Comparison of ENCODE assay signal across 8 mouse cellular contexts in the genomic region with DNA sequence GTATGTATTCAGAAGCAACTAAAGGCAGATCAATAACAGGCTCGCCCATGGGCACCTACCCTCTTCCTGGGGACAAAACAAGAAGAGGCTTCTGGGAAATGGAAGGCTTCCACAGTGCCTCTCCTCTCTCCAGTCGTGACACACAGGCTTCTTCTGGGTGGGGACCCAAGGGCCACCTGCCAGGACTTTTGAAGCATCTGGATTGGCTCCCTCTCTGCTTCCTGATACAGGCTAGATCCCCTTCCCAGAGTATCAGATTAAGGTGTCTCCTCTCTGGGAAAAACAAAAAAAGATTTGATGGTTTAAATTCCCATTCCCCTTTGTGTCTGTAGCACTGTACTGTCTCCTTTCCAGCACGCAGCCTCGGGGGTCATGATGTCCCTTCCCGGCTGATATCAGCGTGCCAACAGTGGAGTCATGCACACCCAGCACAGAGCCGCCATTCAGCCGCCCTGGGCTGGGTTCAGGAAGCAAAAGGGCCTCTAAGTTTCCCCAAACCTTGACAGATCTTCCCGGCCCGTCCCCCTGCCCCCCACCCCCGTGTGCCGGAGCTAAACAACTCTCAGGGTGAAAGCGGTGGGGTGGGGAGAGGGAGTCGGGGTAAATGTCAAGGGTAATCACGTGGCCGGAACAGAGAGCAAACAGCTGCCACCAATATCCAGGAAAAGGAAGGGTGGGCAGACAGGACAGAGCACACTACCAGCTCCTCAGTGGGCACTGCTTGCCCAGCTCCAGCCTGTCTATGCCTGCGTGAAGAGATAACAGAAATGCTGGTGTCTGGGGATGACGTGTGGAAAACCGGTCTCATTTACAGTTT. TPM values are rescaled to one million over a fixed set of nuclear protein-coding genes. Genes with fewer than 3 reads are reported as not detected.
A peak's percentile ranks its signal among the peaks of the same experiment; 100 is the strongest.
DNase-seq lines count a peak whose midpoint lies in the region; ATAC-seq and TF ChIP-seq lines count a peak whose summit lies in the region.

No protein-coding gene starts in this region.

- ATAC-seq in hindbrain, embryonic 16.5 days = peak; percentile 52; the same call in 1 of the 2 replicates
- ATAC-seq in stomach, embryonic 15.5 days (ENCODE audit: insufficient read depth, low FRiP score, low read depth) = peak; percentile 57; the same call in 1 of the 2 replicates

- peaks cover 5% of the 10 kb centered on the region; the same call in 1 of the 2 replicates for H3K36me3 ChIP-seq in hindbrain, embryonic 16.5 days (ENCODE audit: control insufficient read depth, insufficient read depth, low read length)
- no peaks in the 10 kb centered on the region for H3K36me3 ChIP-seq in stomach, embryonic 15.5 days

- peak; percentile 47; the same call in 1 of the 2 replicates for TF ChIP-seq POLR2A in lung, adult 2 months (IDR thresholded peaks at IDR 0.05; ENCODE audit: borderline replicate concordance, extremely low read depth, low read depth, low read length)

- no peaks in the 10 kb centered on the region for H3K9me3 ChIP-seq in hindbrain, embryonic 16.5 days (ENCODE audit: control insufficient read depth, low read length)
- H3K9me3 ChIP-seq in stomach, embryonic 15.5 days = no peaks in the 10 kb centered on the region

- no peak for DNase-seq in left cerebral cortex, adult 2 months (ENCODE audit: extremely low spot score in 1 of 2, low spot score in 2 of 2)
- no peak for DNase-seq in left cerebral cortex, adult 9 months (ENCODE audit: low spot score in 2 of 2)
- peak; percentile 53 for DNase-seq in gastrocnemius, postnatal 25 days
- no peak for DNase-seq in lung, adult 2 months
- DNase-seq in layer of hippocampus, adult 9-11 months = no peak
- no peak for DNase-seq in embryo, embryonic 10 days (ENCODE audit: low spot score)

- 0 out of 2 replicates have a peak overlapping the region, but pooled peaks have one; percentile 7 for H3K4me3 ChIP-seq in left cerebral cortex, adult 2 months
- H3K4me3 ChIP-seq in hindbrain, embryonic 16.5 days (ENCODE audit: low read length) = peak overlapping the region; percentile 1; the same call in 1 of the 2 replicates
- peak overlapping the region; percentile 2 for H3K4me3 ChIP-seq in lung, adult 2 months (replicated peaks; ENCODE audit: extremely low read depth, low read depth, low read length)
- peak overlapping the region; percentile 19; the same call in 1 of the 2 replicates for H3K4me3 ChIP-seq in stomach, embryonic 15.5 days (replicated peaks)

- no peak overlapping the region for H3K27ac ChIP-seq in left cerebral cortex, adult 2 months
- H3K27ac ChIP-seq in hindbrain, embryonic 16.5 days (ENCODE audit: low read depth, low read length) = no peak overlapping the region
- no peak overlapping the region for H3K27ac ChIP-seq in stomach, embryonic 15.5 days

- peak overlapping the region; percentile 42 for H3K4me2 ChIP-seq in hindbrain, embryonic 16.5 days (ENCODE audit: low read length)
- peak overlapping the region; percentile 46 for H3K4me2 ChIP-seq in stomach, embryonic 15.5 days

- H3K27me3 ChIP-seq in hindbrain, embryonic 16.5 days (replicated peaks; ENCODE audit: control insufficient read depth, insufficient read depth, low read length) = no peaks in the 10 kb centered on the region
- H3K27me3 ChIP-seq in stomach, embryonic 15.5 days (replicated peaks) = no peaks in the 10 kb centered on the region

- WGBS in hindbrain, embryonic 16.5 days = 32% methylated on average over 19 of the region's 19 CpGs
- 16% methylated on average over 19 of the region's 19 CpGs for WGBS in lung, adult 2 months
- 24% methylated on average over 19 of the region's 19 CpGs for WGBS in stomach, embryonic 15.5 days

- intact Hi-C loops in left cerebral cortex, adult 2 months (cut with DNase I) = no loop called here

- peak overlapping the region; percentile 8 for H3K9ac ChIP-seq in hindbrain, embryonic 16.5 days (ENCODE audit: low read depth, low read length)
- no peak overlapping the region for H3K9ac ChIP-seq in stomach, embryonic 15.5 days

- no peak for TF ChIP-seq CTCF in left cerebral cortex, adult 2 months (IDR thresholded peaks at IDR 0.05)
- TF ChIP-seq CTCF in lung, adult 2 months (IDR thresholded peaks at IDR 0.05; ENCODE audit: insufficient read depth, low read length) = no peak

- peaks cover 4% of the 10 kb centered on the region for H3K4me1 ChIP-seq in hindbrain, embryonic 16.5 days (ENCODE audit: control insufficient read depth, insufficient read depth, low read depth, low read length)
- H3K4me1 ChIP-seq in lung, adult 2 months (ENCODE audit: control insufficient read depth, insufficient read depth, low read length) = peaks cover 8% of the 10 kb centered on the region
- peaks cover 9% of the 10 kb centered on the region; the same call in 1 of the 2 replicates for H3K4me1 ChIP-seq in stomach, embryonic 15.5 days

RNA-seq across cellular contexts. Expression of a gene that starts 38.9 kb away (rescaled TPM):
- 10 to 100 TPM in 1 of 2 experiments, 1 to 10 TPM in 1; 9.1 to 11.5 TPM for total RNA-seq in left cerebral cortex, adult 2 months (2021)
- total RNA-seq in gastrocnemius, postnatal 25 days (2021) = 1 to 10 TPM; 8.1 to 8.9 TPM
- 0.81 and 1.4 TPM in 2 replicates for polyA plus RNA-seq in hindbrain, embryonic 16.5 days (2015; fragmentation: Nextera tagmentation; extraction: Ambion mirVana)
- 46.6 and 54.4 TPM in 2 replicates for polyA plus RNA-seq in lung, adult 2 months (2012; rRNA removed)
- polyA plus RNA-seq in stomach, embryonic 15.5 days (2015; fragmentation: Nextera tagmentation; extraction: Ambion mirVana) = 0.71 and 0.72 TPM in 2 replicates

Comparison
In these comparisons a context has a peak if more than half of its experiments do, and no peak if none do; other contexts are left out.
1. RNA of a gene that starts 38.9 kb away (polyA plus RNA-seq): 46.6 to 54.4 TPM in lung, adult 2 months; 0.81 to 1.4 TPM in hindbrain, embryonic 16.5 days and 0.71 to 0.72 TPM in stomach, embryonic 15.5 days; every median in the first group is over 10 times any median in the second.
2. Peak in every context shown above with its lines, with median percentiles within 50 percentile points of each other: H3K4me3 ChIP-seq.